Mouse (Mus musculus): ENCODE measurements at regions not wholly inside any gene's neighbourhood (a gene's known extent, or its start where the extent isn't known, plus 50 kb on each side); places are given as distances from the start of the nearest gene placed in this dataset.
A peak's percentile ranks its signal among the peaks of the same experiment; 100 is the strongest.

DNA sequence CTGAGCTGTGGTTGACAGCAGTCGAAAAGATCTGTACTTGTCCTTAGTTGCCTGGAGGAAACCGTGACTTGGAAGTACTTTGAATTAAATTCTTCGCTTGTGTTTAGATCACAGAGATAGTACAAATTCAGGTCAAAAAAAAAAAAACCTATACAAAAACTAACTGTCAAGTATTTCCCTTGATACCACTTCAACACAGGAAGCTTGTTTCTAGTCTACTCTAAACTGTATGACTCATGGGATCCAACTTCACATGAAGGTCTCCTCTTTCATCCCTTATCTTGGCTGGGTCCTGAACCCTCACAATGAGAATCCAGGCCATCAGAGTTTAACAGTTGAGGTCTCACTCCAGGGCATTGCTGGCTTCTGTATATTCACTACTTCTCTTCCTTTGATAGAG, 54.8 kb downstream of the Tmem30b start:
- Histone ChIP-seq H3K9ac (ENCODE audit: low read depth, low read length) (no peak overlapping the region), H3K4me1 (ENCODE audit: control insufficient read depth, insufficient read depth, low read length) (peaks cover 15% of the 10 kb centered on the region; the same call in 1 of the 2 replicates), H3K4me2 (ENCODE audit: low read depth, low read length) (no peak overlapping the region), H3K36me3 (ENCODE audit: control insufficient read depth, insufficient read depth, low read length) (no peaks in the 10 kb centered on the region), H3K4me3 (ENCODE audit: low read depth, low read length) (no peak overlapping the region), H3K9me3 (ENCODE audit: control insufficient read depth, low read length) (no peaks in the 10 kb centered on the region), H3K27me3 (replicated peaks; ENCODE audit: control insufficient read depth, insufficient read depth, low read length) (0 out of 2 replicates have a peak, but pooled peaks cover 3% of the 10 kb centered on the region), H3K27ac (replicated peaks; ENCODE audit: low read depth, low read length) (no peak overlapping the region)
- DNase-seq (ENCODE audit: low spot score) = no peak
- WGBS = 52% methylated on average over 3 of the region's 3 CpGs
- no peak for ATAC-seq (ENCODE audit: low read depth)

DNA sequence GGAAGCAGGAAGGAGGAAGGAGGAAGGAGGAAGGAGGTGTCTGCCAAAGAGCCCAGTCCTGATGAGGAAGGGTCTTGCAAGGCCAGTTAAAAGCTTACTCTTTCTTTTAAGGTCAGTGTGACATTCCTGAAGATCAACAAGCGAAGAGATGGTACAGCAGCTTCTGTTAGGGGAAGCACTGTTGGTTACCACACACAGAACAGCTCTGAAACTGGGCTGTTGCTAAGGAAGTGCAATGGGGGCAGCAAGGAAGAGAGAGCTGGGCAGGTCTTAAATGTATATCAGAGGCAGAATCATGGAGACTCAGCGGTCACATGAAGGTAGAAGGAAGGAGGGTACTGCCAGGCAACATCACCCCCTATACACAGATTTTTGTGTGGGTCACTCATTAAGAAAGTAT, 63.3 kb downstream of the Tmem30b start:
- no peaks in the 10 kb centered on the region for H3K27me3 ChIP-seq (replicated peaks; ENCODE audit: control insufficient read depth, insufficient read depth, low read length)
- no peaks in the 10 kb centered on the region for H3K36me3 ChIP-seq (ENCODE audit: control insufficient read depth, insufficient read depth, low read length)
- no peaks in the 10 kb centered on the region for H3K4me1 ChIP-seq (ENCODE audit: control insufficient read depth, insufficient read depth, low read length)
- no peak overlapping the region for H3K4me3 ChIP-seq (ENCODE audit: low read depth, low read length)
- 90% methylated on average over 2 of the region's 2 CpGs for WGBS
- DNase-seq (ENCODE audit: low spot score) (no peak), ATAC-seq (ENCODE audit: low read depth) (no peak)
- H3K9ac ChIP-seq (ENCODE audit: low read depth, low read length) = no peak overlapping the region
- no peak overlapping the region for H3K4me2 ChIP-seq (ENCODE audit: low read depth, low read length)
- H3K27ac ChIP-seq (replicated peaks; ENCODE audit: low read depth, low read length) = no peak overlapping the region
- no peaks in the 10 kb centered on the region for H3K9me3 ChIP-seq (ENCODE audit: control insufficient read depth, low read length)

GRCm38 (mm10) chr12:73482275-73482674, 63.9 kb downstream of the Tmem30b start:
- WGBS = 92% methylated on average over 6 of the region's 6 CpGs
- H3K9me3 ChIP-seq (ENCODE audit: control insufficient read depth, low read length) = no peaks in the 10 kb centered on the region
- no peak overlapping the region for H3K27ac ChIP-seq (replicated peaks; ENCODE audit: low read depth, low read length)
- H3K4me3 ChIP-seq (ENCODE audit: low read depth, low read length) = no peak overlapping the region
- ATAC-seq (ENCODE audit: low read depth) (no peak), DNase-seq (ENCODE audit: low spot score) (no peak)
- H3K4me1 ChIP-seq (ENCODE audit: control insufficient read depth, insufficient read depth, low read length) = no peaks in the 10 kb centered on the region
- no peak overlapping the region for H3K4me2 ChIP-seq (ENCODE audit: low read depth, low read length)
- no peaks in the 10 kb centered on the region for H3K36me3 ChIP-seq (ENCODE audit: control insufficient read depth, insufficient read depth, low read length)
- no peak overlapping the region for H3K9ac ChIP-seq (ENCODE audit: low read depth, low read length)
- H3K27me3 ChIP-seq (replicated peaks; ENCODE audit: control insufficient read depth, insufficient read depth, low read length) = no peaks in the 10 kb centered on the region

DNA sequence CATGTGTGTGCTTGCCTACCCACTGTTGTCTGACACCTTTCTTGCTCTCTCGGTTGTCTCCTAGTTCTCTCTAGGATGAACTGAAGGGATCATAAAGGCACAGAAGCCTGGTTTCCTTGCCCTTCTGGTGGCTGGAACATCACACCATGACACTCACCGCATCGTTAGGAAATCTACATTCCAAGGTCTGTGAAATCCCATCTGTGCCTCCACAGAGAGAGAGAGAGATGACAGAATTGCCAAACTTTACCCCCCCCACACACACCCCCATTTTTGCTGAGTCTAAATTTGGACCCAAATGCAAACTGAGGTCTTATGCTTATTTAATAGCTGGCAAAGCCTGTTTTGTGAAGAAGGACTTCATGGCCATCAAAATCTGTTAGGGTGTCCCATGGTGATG, 64.5 kb downstream of the Tmem30b start:
- Histone ChIP-seq H3K9ac (ENCODE audit: low read depth, low read length) (no peak overlapping the region), H3K27me3 (replicated peaks; ENCODE audit: control insufficient read depth, insufficient read depth, low read length) (no peaks in the 10 kb centered on the region), H3K27ac (replicated peaks; ENCODE audit: low read depth, low read length) (no peak overlapping the region), H3K4me3 (ENCODE audit: low read depth, low read length) (no peak overlapping the region), H3K36me3 (ENCODE audit: control insufficient read depth, insufficient read depth, low read length) (no peaks in the 10 kb centered on the region), H3K4me2 (ENCODE audit: low read depth, low read length) (no peak overlapping the region), H3K4me1 (ENCODE audit: control insufficient read depth, insufficient read depth, low read length) (peaks cover under 1% of the 10 kb centered on the region; the same call in 1 of the 2 replicates), H3K9me3 (ENCODE audit: control insufficient read depth, low read length) (no peaks in the 10 kb centered on the region)
- no peak for DNase-seq (ENCODE audit: low spot score)
- no peak for ATAC-seq (ENCODE audit: low read depth)
- 50% methylated on average over 3 of the region's 3 CpGs for WGBS

DNA sequence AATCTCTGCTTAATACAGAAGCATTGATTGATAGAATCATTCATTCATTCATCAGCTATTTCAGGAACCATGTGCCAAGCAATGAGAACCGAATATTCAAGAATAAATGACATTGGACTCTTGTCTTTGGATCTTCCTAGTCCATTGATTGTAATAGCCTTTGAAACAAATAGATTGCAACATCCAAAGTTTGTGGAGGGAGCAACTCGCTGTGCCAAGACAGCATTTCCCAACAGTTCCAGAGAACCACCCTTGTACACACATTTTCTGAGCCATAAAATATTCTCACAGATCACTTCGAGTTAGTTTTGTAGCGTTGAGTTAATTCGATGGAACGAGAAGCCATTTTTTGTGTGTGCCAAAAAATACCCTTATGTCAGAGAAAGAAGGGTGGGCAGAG, 65.0 kb downstream of the Tmem30b start:
- Histone ChIP-seq H3K9me3 (ENCODE audit: control insufficient read depth, low read length) (no peaks in the 10 kb centered on the region), H3K27me3 (replicated peaks; ENCODE audit: control insufficient read depth, insufficient read depth, low read length) (no peaks in the 10 kb centered on the region), H3K4me2 (ENCODE audit: low read depth, low read length) (no peak overlapping the region), H3K36me3 (ENCODE audit: control insufficient read depth, insufficient read depth, low read length) (no peaks in the 10 kb centered on the region), H3K4me1 (ENCODE audit: control insufficient read depth, insufficient read depth, low read length) (peaks cover 6% of the 10 kb centered on the region; the same call in 1 of the 2 replicates), H3K4me3 (ENCODE audit: low read depth, low read length) (no peak overlapping the region), H3K27ac (replicated peaks; ENCODE audit: low read depth, low read length) (no peak overlapping the region), H3K9ac (ENCODE audit: low read depth, low read length) (no peak overlapping the region)
- ATAC-seq (ENCODE audit: low read depth) (no peak), DNase-seq (ENCODE audit: low spot score) (no peak)
- 86% methylated on average over 6 of the region's 6 CpGs for WGBS

DNA sequence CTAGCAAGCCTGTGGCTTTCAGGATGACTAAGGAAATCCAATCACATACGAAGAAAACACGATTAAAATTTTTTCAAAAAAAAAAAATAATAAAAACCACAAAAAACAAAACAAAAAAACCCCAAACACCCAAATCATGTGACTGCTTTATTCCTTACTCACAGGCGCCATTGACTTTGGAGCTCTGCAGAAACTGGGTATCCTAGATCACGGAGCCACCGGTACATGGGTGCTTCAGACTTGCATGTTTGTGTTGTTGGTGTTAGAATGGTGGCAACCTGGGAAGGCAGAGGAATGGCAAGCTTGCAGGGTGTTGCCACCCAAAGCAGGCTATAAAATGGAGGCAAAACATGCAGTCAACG, 65.6 kb downstream of the Tmem30b start:
- peaks cover 7% of the 10 kb centered on the region; the same call in 1 of the 2 replicates for H3K4me1 ChIP-seq (ENCODE audit: control insufficient read depth, insufficient read depth, low read length)
- H3K9me3 ChIP-seq (ENCODE audit: control insufficient read depth, low read length) = no peaks in the 10 kb centered on the region
- H3K4me3 ChIP-seq (ENCODE audit: low read depth, low read length) = no peak overlapping the region
- DNase-seq (ENCODE audit: low spot score) (no peak), ATAC-seq (ENCODE audit: low read depth) (no peak)
- H3K4me2 ChIP-seq (ENCODE audit: low read depth, low read length) = no peak overlapping the region
- H3K27me3 ChIP-seq (replicated peaks; ENCODE audit: control insufficient read depth, insufficient read depth, low read length) = no peaks in the 10 kb centered on the region
- WGBS = 86% methylated on average over 6 of the region's 6 CpGs
- H3K27ac ChIP-seq (replicated peaks; ENCODE audit: low read depth, low read length) = no peak overlapping the region
- H3K36me3 ChIP-seq (ENCODE audit: control insufficient read depth, insufficient read depth, low read length) = no peaks in the 10 kb centered on the region
- H3K9ac ChIP-seq (ENCODE audit: low read depth, low read length) = no peak overlapping the region

DNA sequence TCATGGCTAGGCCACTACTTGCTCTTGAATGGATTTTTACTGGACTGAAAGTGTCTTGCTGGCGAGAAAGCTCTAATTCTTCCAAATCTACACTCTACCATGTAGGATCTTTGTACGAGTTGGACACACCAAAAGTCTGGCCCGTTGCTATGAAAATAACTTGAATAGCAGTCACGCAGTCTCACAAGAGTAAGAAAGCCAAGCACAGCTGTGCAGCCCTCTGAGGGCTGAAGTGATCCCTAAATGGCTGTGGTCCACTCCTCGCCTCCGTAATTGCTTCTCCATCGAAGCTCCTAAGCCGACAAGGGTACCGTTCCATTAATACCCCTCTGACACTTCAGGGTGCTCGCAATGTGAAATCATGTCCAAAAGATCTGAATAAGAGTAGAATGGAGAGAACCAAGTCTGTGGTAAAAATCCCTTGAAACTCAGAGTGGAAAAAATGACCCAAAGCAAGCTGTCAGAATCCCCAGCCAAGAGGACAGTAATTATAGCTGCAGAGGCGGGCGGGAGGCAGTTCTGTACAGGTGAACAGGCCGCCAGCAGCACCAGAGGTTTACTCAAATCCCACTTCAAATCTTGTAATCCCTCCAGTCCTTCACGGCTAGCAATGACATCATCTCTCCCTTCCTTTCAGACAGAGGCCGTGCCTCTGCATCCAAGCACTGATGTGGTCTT, 66.1 kb downstream of the Tmem30b start:
- peak; percentile 48; the same call in 1 of the 2 replicates for ATAC-seq (ENCODE audit: low read depth)
- WGBS = 68% methylated on average over 15 of the region's 15 CpGs
- peaks cover 7% of the 10 kb centered on the region; the same call in 1 of the 2 replicates for H3K4me1 ChIP-seq (ENCODE audit: control insufficient read depth, insufficient read depth, low read length)
- H3K9me3 ChIP-seq (ENCODE audit: control insufficient read depth, low read length) = no peaks in the 10 kb centered on the region
- no peak overlapping the region for H3K9ac ChIP-seq (ENCODE audit: low read depth, low read length)
- H3K4me3 ChIP-seq (ENCODE audit: low read depth, low read length) = no peak overlapping the region
- H3K36me3 ChIP-seq (ENCODE audit: control insufficient read depth, insufficient read depth, low read length) = no peaks in the 10 kb centered on the region
- H3K4me2 ChIP-seq (ENCODE audit: low read depth, low read length) = no peak overlapping the region
- no peaks in the 10 kb centered on the region for H3K27me3 ChIP-seq (replicated peaks; ENCODE audit: control insufficient read depth, insufficient read depth, low read length)
- peak; percentile 73 for DNase-seq (ENCODE audit: low spot score)
- H3K27ac ChIP-seq (replicated peaks; ENCODE audit: low read depth, low read length) = no peak overlapping the region

DNA sequence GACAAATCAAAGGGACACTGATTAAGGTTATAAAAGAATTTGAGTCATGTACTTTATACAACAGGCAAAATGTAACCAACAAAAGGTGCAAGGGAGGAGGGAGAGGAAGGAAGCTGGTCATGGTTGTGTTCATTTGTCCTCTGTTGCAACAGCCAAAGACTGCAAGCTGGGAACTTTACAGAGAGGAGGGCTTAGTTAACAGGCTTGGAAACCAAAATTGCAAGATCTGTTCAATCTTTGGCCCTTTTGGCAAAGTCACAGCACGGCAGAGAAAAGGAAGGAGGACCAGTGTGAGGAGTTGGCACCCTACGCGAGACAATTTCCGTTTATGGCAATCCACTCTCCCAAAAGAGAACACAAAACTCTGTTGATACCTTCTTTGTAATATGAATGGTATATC, 67.6 kb downstream of the Tmem30b start:
- no peaks in the 10 kb centered on the region for H3K9me3 ChIP-seq (ENCODE audit: control insufficient read depth, low read length)
- H3K4me3 ChIP-seq (ENCODE audit: low read depth, low read length) = no peak overlapping the region
- 92% methylated on average over 4 of the region's 4 CpGs for WGBS
- ATAC-seq (ENCODE audit: low read depth) = no peak
- H3K9ac ChIP-seq (ENCODE audit: low read depth, low read length) = no peak overlapping the region
- H3K4me2 ChIP-seq (ENCODE audit: low read depth, low read length) = no peak overlapping the region
- H3K27ac ChIP-seq (replicated peaks; ENCODE audit: low read depth, low read length) = no peak overlapping the region
- DNase-seq (ENCODE audit: low spot score) = no peak
- no peaks in the 10 kb centered on the region for H3K36me3 ChIP-seq (ENCODE audit: control insufficient read depth, insufficient read depth, low read length)
- H3K27me3 ChIP-seq (replicated peaks; ENCODE audit: control insufficient read depth, insufficient read depth, low read length) = no peaks in the 10 kb centered on the region
- peaks cover 7% of the 10 kb centered on the region; the same call in 1 of the 2 replicates for H3K4me1 ChIP-seq (ENCODE audit: control insufficient read depth, insufficient read depth, low read length)

DNA sequence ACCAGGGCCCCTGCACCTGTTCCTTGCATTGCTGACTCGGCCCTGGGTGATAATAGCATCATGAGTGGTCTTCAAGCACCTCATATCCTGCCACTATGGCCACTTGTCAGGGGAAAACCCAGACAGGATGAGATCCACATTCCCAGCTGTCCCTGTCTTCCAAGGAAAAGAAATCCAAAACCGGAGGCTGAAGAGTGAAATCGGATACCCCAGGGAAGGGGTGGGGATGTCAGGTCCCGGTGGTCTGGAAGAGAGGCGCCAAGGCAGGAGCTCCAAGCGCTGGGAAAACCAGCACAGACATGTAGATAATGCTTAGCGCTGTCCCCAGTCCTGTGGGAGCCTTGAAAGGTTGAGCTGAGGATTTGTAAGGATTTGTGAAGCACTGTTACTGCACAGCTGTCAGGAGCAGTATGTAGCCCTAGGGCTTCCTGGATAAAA, 69.8 kb downstream of the Tmem30b start:
- 0 out of 2 replicates have a peak overlapping the region, but pooled peaks have one; percentile 28 for H3K4me2 ChIP-seq (ENCODE audit: low read depth, low read length)
- H3K36me3 ChIP-seq (ENCODE audit: control insufficient read depth, insufficient read depth, low read length) = no peaks in the 10 kb centered on the region
- H3K9me3 ChIP-seq (ENCODE audit: control insufficient read depth, low read length) = no peaks in the 10 kb centered on the region
- ATAC-seq (ENCODE audit: low read depth) (peak; percentile 84), DNase-seq (ENCODE audit: low spot score) (peak; percentile 90)
- no peaks in the 10 kb centered on the region for H3K27me3 ChIP-seq (replicated peaks; ENCODE audit: control insufficient read depth, insufficient read depth, low read length)
- H3K9ac ChIP-seq (ENCODE audit: low read depth, low read length) = no peak overlapping the region
- H3K4me3 ChIP-seq (ENCODE audit: low read depth, low read length) = no peak overlapping the region
- H3K4me1 ChIP-seq (ENCODE audit: control insufficient read depth, insufficient read depth, low read length) = peaks cover 13% of the 10 kb centered on the region
- WGBS = 3% methylated on average over 7 of the region's 7 CpGs
- H3K27ac ChIP-seq (replicated peaks; ENCODE audit: low read depth, low read length) = no peak overlapping the region
